Mouse (Mus musculus) inflammation-experienced regulatory T-cells (primary cell): ENCODE data around the gene Cypt1. TPM values are rescaled to one million over a fixed set of nuclear protein-coding genes. Genes with fewer than 3 reads are reported as not detected.

ENCODE experiments used
- polyA plus RNA-seq, 2 experiments: library from polyadenylated mRNA; unstranded; fragments of 100-300 nt; shearing (Covaris generic); gene quantifications; one replicate each; pipeline ENCODE4 v1.2.1; 2017

Gene Cypt1
- polyA plus RNA-seq, result not detected

GRCm38 (mm10) chrX:16522569-16522968, at the start of gene Cypt1:
Gene Cypt1, plus strand, starts transcription at chrX:16522869.

Other genes with a start within 250 kb of the Cypt1 start
- gene Maoa, start 96.8 kb downstream of the Cypt1 start, polyA plus RNA-seq, result under 1 TPM; 0.18 to 0.33 TPM